Mouse (Mus musculus) T-helper 17 cell (primary cell): ENCODE measurements around the gene Dab1.

ENCODE experiments used
- in situ Hi-C, 2 experiments: fragments of 300-600 bp; cut with MboI, MseI; formaldehyde crosslinking; loops; 1 replicate in 1 of 2; 2 replicates in 1 of 2; pipeline ENCODE4 v1.15.1; 2025; ENCODE audit warnings: high pct_unique_total_duplicates in 2 of 2

Dab1 gene

GRCm38 (mm10) chr4:104218765-104219164, 599.6 kb downstream of the Dab1 start:
- in situ Hi-C loops, result no loop called here

- in situ Hi-C loops, result no loop called here
Observed at GRCm38 (mm10) chr4:104220099-104220498, 600.9 kb downstream of the Dab1 start.

GRCm38 (mm10) chr4:104229296-104229695, 610.1 kb downstream of the Dab1 start:
- in situ Hi-C loops, result no loop called here

GRCm38 (mm10) chr4:104246506-104246905, 627.3 kb downstream of the Dab1 start:
- in situ Hi-C loops, result no loop called here

GRCm38 (mm10) chr4:104249462-104249861, 630.3 kb downstream of the Dab1 start:
- in situ Hi-C loops, result no loop called here

GRCm38 (mm10) chr4:104257776-104258175, 638.6 kb downstream of the Dab1 start:
- in situ Hi-C loops, result loop anchor here in 1 of 2 experiments (10.0 kb wide), 1 partner anchor 1323 kb away; no protein-coding TSS in a partner anchor

GRCm38 (mm10) chr4:104269422-104270172, 650.4 kb downstream of the Dab1 start:
- in situ Hi-C loops, result no loop called here

- in situ Hi-C loops, result no loop called here
Observed at GRCm38 (mm10) chr4:104270173-104270557, 651.0 kb downstream of the Dab1 start.

GRCm38 (mm10) chr4:104275260-104275659, 656.1 kb downstream of the Dab1 start:
- in situ Hi-C loops, result no loop called here

GRCm38 (mm10) chr4:104276916-104277315, 657.8 kb downstream of the Dab1 start:
- in situ Hi-C loops, result no loop called here

GRCm38 (mm10) chr4:104281518-104281917, 662.4 kb downstream of the Dab1 start:
- in situ Hi-C loops, result no loop called here

- in situ Hi-C loops, result no loop called here
Observed at GRCm38 (mm10) chr4:104283906-104284305, 664.7 kb downstream of the Dab1 start.

GRCm38 (mm10) chr4:104288401-104288800, 669.2 kb downstream of the Dab1 start:
- in situ Hi-C loops, result no loop called here

GRCm38 (mm10) chr4:104301764-104302163, 682.6 kb downstream of the Dab1 start:
- in situ Hi-C loops, result no loop called here

GRCm38 (mm10) chr4:104302996-104303652, 684.0 kb downstream of the Dab1 start:
- in situ Hi-C loops, result no loop called here

- in situ Hi-C loops, result no loop called here
Observed at GRCm38 (mm10) chr4:104307781-104308180, 688.6 kb downstream of the Dab1 start.

GRCm38 (mm10) chr4:104326221-104326620, 707.1 kb downstream of the Dab1 start:
- in situ Hi-C loops, result loop anchor here in 1 of 2 experiments (5.0 kb wide), 1 partner anchor 96 kb away; no protein-coding TSS in a partner anchor

GRCm38 (mm10) chr4:104331896-104332295, 712.7 kb downstream of the Dab1 start:
- in situ Hi-C loops, result no loop called here

GRCm38 (mm10) chr4:104332399-104332798, 713.2 kb downstream of the Dab1 start:
- in situ Hi-C loops, result no loop called here

- in situ Hi-C loops, result no loop called here
Observed at GRCm38 (mm10) chr4:104337279-104337678, 718.1 kb downstream of the Dab1 start.

- in situ Hi-C loops, result no loop called here
Observed at GRCm38 (mm10) chr4:104338382-104338781, 719.2 kb downstream of the Dab1 start.

GRCm38 (mm10) chr4:104361345-104361744, 742.2 kb downstream of the Dab1 start:
- in situ Hi-C loops, result no loop called here

- in situ Hi-C loops, result no loop called here
Observed at GRCm38 (mm10) chr4:104366491-104366890, 747.3 kb downstream of the Dab1 start.
